Mouse (Mus musculus) kidney, embryonic 14.5 days (tissue): ENCODE measurements around the gene Rbm19. TPM values are rescaled to one million over a fixed set of nuclear protein-coding genes. Genes with fewer than 3 reads are reported as not detected.

Source experiments
- ATAC-seq: fragments of 200-750 bp; cut with Nextera tagmentation; 2 replicates; pipeline ENCODE4 v1.8.0; 2017; ENCODE audit warnings: moderate number of reproducible peaks, mild to moderate bottlenecking, moderate TSS enrichment, moderate library complexity; ENCODE audit not compliant: low FRiP score, low TSS enrichment
- H3K27ac ChIP-seq: fragments of 300-500 bp; sonication (generic); 2 replicates; pipeline ENCODE4 v1.5.1; 2014; ENCODE audit warnings: low read depth, mild to moderate bottlenecking, low read length, moderate library complexity, mixed read lengths
- H3K27me3 ChIP-seq: fragments of 300-500 bp; sonication (generic); 2 replicates; pipeline ENCODE4 v1.6.1; 2014; ENCODE audit warnings: mild to moderate bottlenecking, low read length; ENCODE audit not compliant: control insufficient read depth, insufficient read depth
- H3K36me3 ChIP-seq: fragments of 300-500 bp; sonication (generic); 2 replicates; pipeline ENCODE4 v1.6.1; 2014; ENCODE audit warnings: low read length, mixed read lengths; ENCODE audit not compliant: control insufficient read depth, insufficient read depth
- H3K4me1 ChIP-seq: fragments of 300-500 bp; sonication (generic); 2 replicates; pipeline ENCODE4 v1.6.1; 2014; ENCODE audit warnings: low read length, mixed read lengths; ENCODE audit not compliant: control insufficient read depth, insufficient read depth
- H3K4me2 ChIP-seq: fragments of 300-500 bp; sonication (generic); replicated peaks from 2 replicates; pipeline ENCODE4 v1.6.1; 2014; ENCODE audit warnings: low read depth, mild to moderate bottlenecking, low read length
- H3K4me3 ChIP-seq: fragments of 300-500 bp; sonication (generic); 2 replicates; pipeline ENCODE4 v1.5.1; 2014; ENCODE audit warnings: mild to moderate bottlenecking, low read length
- H3K9ac ChIP-seq: fragments of 300-500 bp; sonication (generic); 2 replicates; pipeline ENCODE4 v1.6.1; 2014; ENCODE audit warnings: low read depth, mild to moderate bottlenecking, low read length, moderate library complexity
- H3K9me3 ChIP-seq: fragments of 300-500 bp; sonication (generic); 2 replicates; pipeline ENCODE4 v1.6.1; 2016; ENCODE audit warnings: low read length; ENCODE audit not compliant: control insufficient read depth
- WGBS: fragments of 180-500 bp; shearing (Covaris S2); extraction: QIAGEN DNeasy Blood & Tissue Kit; methylation state at CpG from one replicate; pipeline ENCODE4 v1.1.7; 2014; 5-methylcytosine and 5-hydroxymethylcytosine counted together
- polyA plus RNA-seq: library from polyadenylated mRNA; unstranded; fragments of >200 nt; fragmentation: Nextera tagmentation; extraction: Ambion mirVana; gene quantifications from 2 replicates; pipeline ENCODE4 v1.2.1, GENCODE M21; 2014

The Rbm19 gene
- polyA plus RNA-seq, 1 experiment from 2014 or later, result 17.9 TPM

- Histone ChIP-seq H3K27ac (no peak overlapping the region), H3K4me3 (no peak overlapping the region), H3K4me1 (peaks cover 19% of the 10 kb centered on the region), H3K9me3 (no peaks in the 10 kb centered on the region), H3K9ac (no peak overlapping the region), H3K4me2 (no peak overlapping the region), H3K36me3 (no peaks in the 10 kb centered on the region; the same call in 1 of the 2 replicates), H3K27me3 (no peaks in the 10 kb centered on the region)
- WGBS, result 51% methylated on average over 10 of the region's 10 CpGs
- no peak for ATAC-seq
Observed at GRCm38 (mm10) chr5:120155672-120156071, 39.4 kb downstream of the Rbm19 start.

- Histone ChIP-seq H3K36me3 (no peaks in the 10 kb centered on the region), H3K27me3 (no peaks in the 10 kb centered on the region), H3K4me1 (peaks cover 19% of the 10 kb centered on the region), H3K9ac (no peak overlapping the region), H3K27ac (no peak overlapping the region), H3K4me3 (no peak overlapping the region), H3K4me2 (peak overlapping the region; percentile 10; the same call in 1 of the 2 replicates), H3K9me3 (no peaks in the 10 kb centered on the region)
- WGBS, result 55% methylated on average over 21 of the region's 21 CpGs
- ATAC-seq, result 0 out of 2 replicates have a peak, but pooled peaks have one; percentile 9
Observed at GRCm38 (mm10) chr5:120156166-120156909, 40.1 kb downstream of the Rbm19 start.

DNA sequence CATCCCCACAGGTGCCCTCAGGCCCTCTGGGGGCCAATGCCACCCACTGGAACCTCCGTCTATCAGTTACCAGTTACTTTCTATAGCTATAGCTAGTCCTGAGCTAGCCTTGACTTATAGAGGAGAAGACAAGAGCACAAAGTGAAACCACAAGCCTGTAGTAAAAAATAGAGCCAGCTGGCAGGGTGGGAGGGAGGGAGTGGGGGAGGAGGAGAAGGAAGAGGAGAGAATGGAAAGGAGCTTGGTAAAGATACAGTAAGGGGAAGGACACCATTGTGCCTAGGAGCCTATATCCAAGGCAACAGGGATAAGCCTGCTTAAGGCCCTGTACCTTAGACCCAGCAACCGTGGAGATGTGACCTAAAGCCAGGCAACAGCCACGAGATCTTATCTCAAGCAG is 40.9 kb downstream of the Rbm19 start:
- H3K27ac ChIP-seq, result no peak overlapping the region
- WGBS, result 69% methylated on average over 3 of the region's 3 CpGs
- no peak overlapping the region for H3K9ac ChIP-seq

GRCm38 (mm10) chr5:120158476-120158875 is 42.2 kb downstream of the Rbm19 start:
- no peaks in the 10 kb centered on the region for H3K9me3 ChIP-seq
- no peaks in the 10 kb centered on the region for H3K27me3 ChIP-seq
- no peak overlapping the region for H3K9ac ChIP-seq
- no peak for ATAC-seq
- 75% methylated on average over 2 of the region's 2 CpGs for WGBS
- H3K4me2 ChIP-seq, result no peak overlapping the region
- no peak overlapping the region for H3K27ac ChIP-seq
- no peaks in the 10 kb centered on the region for H3K36me3 ChIP-seq
- H3K4me3 ChIP-seq, result no peak overlapping the region
- peaks cover 22% of the 10 kb centered on the region for H3K4me1 ChIP-seq

More for the DNA sequence above, 40.9 kb downstream of the Rbm19 start:
- no peaks in the 10 kb centered on the region for H3K36me3 ChIP-seq
- H3K4me3 ChIP-seq, result no peak overlapping the region
- no peaks in the 10 kb centered on the region for H3K9me3 ChIP-seq
- no peak for ATAC-seq
- H3K27me3 ChIP-seq, result no peaks in the 10 kb centered on the region
- H3K4me1 ChIP-seq, result peaks cover 19% of the 10 kb centered on the region
- H3K4me2 ChIP-seq, result no peak overlapping the region

GRCm38 (mm10) chr5:120160923-120161658 is 44.8 kb downstream of the Rbm19 start:
- Histone ChIP-seq H3K9me3 (no peaks in the 10 kb centered on the region), H3K36me3 (no peaks in the 10 kb centered on the region), H3K4me2 (no peak overlapping the region), H3K9ac (no peak overlapping the region), H3K27ac (no peak overlapping the region), H3K4me1 (peaks cover 24% of the 10 kb centered on the region), H3K4me3 (no peak overlapping the region), H3K27me3 (no peaks in the 10 kb centered on the region)
- no peak for ATAC-seq
- WGBS, result 87% methylated on average over 8 of the region's 8 CpGs

DNA sequence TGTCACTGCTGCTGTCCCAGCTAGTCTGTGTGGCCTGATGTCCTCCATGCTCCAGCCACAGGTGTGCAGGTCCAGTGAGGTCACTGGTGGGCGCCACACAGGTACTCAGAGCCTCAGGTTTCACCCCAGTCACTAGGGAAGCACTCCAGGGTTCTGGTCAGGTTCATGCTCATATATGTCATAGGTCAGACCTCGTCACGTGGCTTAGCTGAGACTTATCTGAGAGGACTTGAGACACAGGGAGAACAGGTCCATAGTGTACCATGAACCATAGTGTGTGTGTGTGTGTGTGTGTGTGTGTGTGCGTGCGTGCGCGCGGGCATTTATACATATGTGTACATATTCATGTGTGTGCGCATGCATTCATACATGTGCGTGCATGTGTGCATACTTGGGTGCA is 46.4 kb downstream of the Rbm19 start:
- peaks cover 23% of the 10 kb centered on the region for H3K4me1 ChIP-seq
- WGBS, result 92% methylated on average over 10 of the region's 10 CpGs
- H3K4me2 ChIP-seq, result no peak overlapping the region
- no peak for ATAC-seq
- no peak overlapping the region for H3K9ac ChIP-seq
- no peaks in the 10 kb centered on the region for H3K9me3 ChIP-seq
- H3K27me3 ChIP-seq, result no peaks in the 10 kb centered on the region
- H3K4me3 ChIP-seq, result no peak overlapping the region
- H3K36me3 ChIP-seq, result no peaks in the 10 kb centered on the region
- H3K27ac ChIP-seq, result no peak overlapping the region

DNA sequence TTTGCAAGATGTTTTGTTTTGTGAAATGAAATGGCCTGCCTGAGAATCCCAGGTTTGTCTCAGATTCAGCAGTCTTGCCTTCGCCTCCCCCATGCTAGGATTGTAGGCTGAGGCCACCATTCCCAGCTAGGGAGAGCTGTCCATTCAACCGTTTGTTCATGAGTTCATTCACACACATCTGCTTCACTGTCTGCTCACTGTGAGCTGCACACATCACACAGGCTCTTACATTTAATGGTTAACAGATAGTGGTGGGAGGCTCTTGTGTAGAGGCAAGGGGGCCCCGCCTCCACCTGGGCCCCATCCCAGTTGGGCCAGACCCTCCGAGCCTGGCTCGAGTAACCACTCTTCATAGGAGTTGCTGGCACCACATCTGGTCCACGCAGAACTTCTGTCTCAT is 47.2 kb downstream of the Rbm19 start:
- WGBS, result 60% methylated on average over 6 of the region's 6 CpGs
- 0 out of 2 replicates have a peak overlapping the region, but pooled peaks have one; percentile 11 for H3K27ac ChIP-seq
- H3K9ac ChIP-seq, result no peak overlapping the region
- no peak overlapping the region for H3K4me3 ChIP-seq
- H3K36me3 ChIP-seq, result no peaks in the 10 kb centered on the region
- no peaks in the 10 kb centered on the region for H3K9me3 ChIP-seq
- peaks cover 23% of the 10 kb centered on the region for H3K4me1 ChIP-seq
- no peak overlapping the region for H3K4me2 ChIP-seq
- H3K27me3 ChIP-seq, result no peaks in the 10 kb centered on the region
- ATAC-seq, result 0 out of 2 replicates have a peak, but pooled peaks have one; percentile 20

- no peak for ATAC-seq
- Histone ChIP-seq H3K27ac (no peak overlapping the region), H3K4me2 (no peak overlapping the region), H3K4me1 (peaks cover 22% of the 10 kb centered on the region), H3K36me3 (no peaks in the 10 kb centered on the region), H3K9ac (no peak overlapping the region), H3K9me3 (no peaks in the 10 kb centered on the region), H3K4me3 (no peak overlapping the region), H3K27me3 (no peaks in the 10 kb centered on the region)
- WGBS, result 64% methylated on average over 11 of the region's 11 CpGs
Observed at GRCm38 (mm10) chr5:120164450-120164849, 48.2 kb downstream of the Rbm19 start.
